Mouse (Mus musculus) G1E-ER4 (cell line): ENCODE data around the gene Tex2. TPM values are rescaled to one million over a fixed set of nuclear protein-coding genes. Genes with fewer than 3 reads are reported as not detected.

Experiments used
- GATA1 ChIP-seq: IDR thresholded peaks from one replicate; pipeline ENCODE4 v1.8.0; 2012; ENCODE audit warnings: low read length, inconsistent platforms
- polyA plus RNA-seq: library from polyadenylated mRNA; stranded (reverse); fragments of >175 nt; gene quantifications from 2 replicates; pipeline ENCODE4 v1.2.3, GENCODE M21; 2012

The Tex2 gene
- polyA plus RNA-seq, 1 experiment = 2.8 TPM

DNA sequence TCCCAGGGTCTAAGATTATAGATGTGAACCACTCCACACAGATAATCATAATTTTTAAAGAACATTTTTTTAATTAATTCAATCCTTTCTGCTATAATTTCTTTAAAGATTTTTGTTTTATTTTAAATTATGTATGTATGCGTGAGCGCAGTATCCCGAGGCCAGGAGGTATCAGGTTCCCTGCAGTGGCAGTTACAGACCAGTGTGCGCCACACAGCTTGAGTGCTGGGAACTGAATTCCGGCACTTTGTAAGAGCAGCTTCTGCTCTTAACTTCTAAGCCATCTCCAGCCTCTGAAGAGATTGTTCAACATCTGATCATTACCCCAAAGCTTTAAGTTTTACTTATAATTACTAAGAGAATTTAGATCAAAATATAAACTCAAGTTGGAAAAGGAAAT is 23.1 kb downstream of the Tex2 start:
- no peak for TF ChIP-seq GATA1

- no peak for TF ChIP-seq GATA1
Measured at GRCm38 (mm10) chr11:106588781-106589180, 24.4 kb downstream of the Tex2 start.

GRCm38 (mm10) chr11:106587786-106588519 is 25.3 kb downstream of the Tex2 start:
- TF ChIP-seq GATA1 = no peak

- no peak for TF ChIP-seq GATA1
Measured at GRCm38 (mm10) chr11:106583801-106584200, 29.4 kb downstream of the Tex2 start.

- TF ChIP-seq GATA1 = no peak
Measured at GRCm38 (mm10) chr11:106581357-106581756, 31.9 kb downstream of the Tex2 start.

GRCm38 (mm10) chr11:106580468-106580867 is 32.8 kb downstream of the Tex2 start:
- no peak for TF ChIP-seq GATA1

DNA sequence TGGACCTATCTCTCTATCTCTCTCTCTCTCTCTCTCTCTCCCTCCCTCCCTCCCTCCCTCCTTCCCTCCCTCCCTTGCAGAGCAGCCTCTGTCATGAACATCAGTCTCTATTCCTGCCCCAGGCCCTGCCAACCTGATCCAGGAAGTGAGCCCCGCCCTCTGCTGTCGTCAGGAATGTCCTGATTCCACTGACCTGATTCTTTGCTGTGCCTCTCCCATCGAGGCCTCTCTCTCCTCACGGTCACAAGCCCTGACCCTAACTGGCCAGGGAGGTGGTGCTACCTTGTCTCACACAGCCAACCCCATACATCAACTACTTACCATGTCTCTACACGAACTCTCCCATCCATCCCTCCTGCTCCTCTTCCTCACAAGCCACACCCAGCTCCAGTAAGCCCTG is 33.3 kb downstream of the Tex2 start:
- TF ChIP-seq GATA1 = no peak

GRCm38 (mm10) chr11:106579146-106579545 is 34.1 kb downstream of the Tex2 start:
- TF ChIP-seq GATA1 = no peak

GRCm38 (mm10) chr11:106574456-106574855 is 38.8 kb downstream of the Tex2 start:
- TF ChIP-seq GATA1 = no peak

GRCm38 (mm10) chr11:106573476-106574240 is 39.6 kb downstream of the Tex2 start:
- TF ChIP-seq GATA1 = no peak

DNA sequence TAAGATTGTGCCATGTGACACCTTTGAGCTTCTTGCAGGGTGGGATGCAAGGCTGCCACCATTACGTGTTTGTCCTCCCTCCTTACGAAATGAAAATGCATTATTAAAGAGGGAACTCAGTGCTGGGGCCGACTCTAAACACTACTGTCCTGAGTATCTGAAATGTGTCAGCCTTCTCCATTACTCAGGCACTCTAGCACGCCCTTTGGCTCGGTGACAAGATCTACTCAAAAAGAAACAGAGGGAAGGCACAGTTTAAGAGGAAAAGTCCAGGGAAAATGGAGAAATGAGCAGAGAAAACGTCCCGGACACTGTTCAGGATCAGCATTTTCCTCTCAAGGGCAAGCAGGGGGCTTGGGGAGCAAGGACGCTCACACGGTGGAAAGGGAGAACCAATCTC is 40.3 kb downstream of the Tex2 start:
- no peak for TF ChIP-seq GATA1

DNA sequence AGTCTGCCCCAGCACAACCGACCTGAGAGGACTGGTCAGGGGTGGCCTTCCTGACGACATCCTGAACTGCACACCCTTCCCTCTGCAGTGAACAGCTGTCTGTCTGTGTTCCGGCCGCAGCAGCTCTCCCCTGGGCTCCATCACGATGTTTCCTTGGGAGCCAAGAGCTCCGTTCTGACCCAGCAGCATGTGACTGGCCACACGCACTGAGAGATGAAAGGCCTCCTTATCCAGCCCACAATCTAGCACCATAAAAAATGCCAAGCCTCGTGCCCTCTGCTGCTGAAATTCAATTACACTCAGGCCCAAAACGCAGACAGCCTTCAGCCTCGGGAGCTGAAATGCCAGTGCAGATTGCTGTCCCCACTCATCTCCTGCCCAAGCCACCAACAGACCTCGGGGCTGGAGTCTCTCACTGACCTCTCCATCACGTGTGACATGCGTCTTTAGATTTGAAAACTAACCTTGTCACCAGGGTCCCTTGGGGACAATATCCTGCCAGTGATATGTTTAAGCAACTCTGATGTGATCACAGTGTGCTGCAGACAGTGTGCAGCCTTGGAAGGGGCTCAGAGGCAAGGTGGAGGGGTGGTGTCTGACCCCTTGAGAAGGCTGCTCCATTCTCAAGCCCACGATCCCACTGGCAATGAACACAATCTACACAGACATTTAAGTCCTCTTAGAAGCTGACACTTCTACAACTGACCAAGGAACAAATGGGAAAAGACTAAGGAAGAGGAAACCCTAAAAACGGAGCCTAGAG is 41.0 kb downstream of the Tex2 start:
- no peak for TF ChIP-seq GATA1

GRCm38 (mm10) chr11:106571026-106571983 is 41.9 kb downstream of the Tex2 start:
- TF ChIP-seq GATA1 = no peak

DNA sequence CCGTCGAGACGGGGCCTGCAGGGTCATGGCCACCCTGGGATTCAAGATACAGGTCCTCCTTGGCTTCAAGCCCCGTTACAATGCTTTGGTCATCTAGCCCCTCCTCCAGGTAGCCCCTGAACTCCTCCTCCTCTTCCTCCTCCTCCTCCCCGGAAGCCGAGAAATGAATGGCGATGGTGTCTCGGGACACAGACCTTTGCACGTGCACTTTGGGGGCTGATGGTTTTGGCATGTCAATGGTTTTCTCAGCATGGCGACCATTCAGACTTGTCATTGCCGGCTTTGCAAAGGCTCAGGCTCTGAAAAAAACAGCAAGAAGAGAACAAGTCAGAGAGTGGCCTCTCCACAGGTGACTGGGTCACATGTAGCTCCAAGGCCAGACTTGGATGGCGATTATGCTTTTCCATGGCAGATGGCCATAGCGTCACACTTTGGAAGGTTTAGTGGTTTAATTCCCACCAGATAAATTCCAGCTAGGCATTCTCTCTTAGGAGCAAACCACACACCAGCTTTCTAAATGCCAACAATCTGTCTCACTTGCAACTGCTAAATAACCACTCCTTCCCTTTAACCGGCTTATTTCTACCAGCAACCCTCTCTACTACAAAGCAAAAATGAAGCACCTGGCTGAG is 44.8 kb downstream of the Tex2 start:
- TF ChIP-seq GATA1 = no peak
